ENCODE assay signal across 18 mouse cellular contexts in the genomic region with DNA sequence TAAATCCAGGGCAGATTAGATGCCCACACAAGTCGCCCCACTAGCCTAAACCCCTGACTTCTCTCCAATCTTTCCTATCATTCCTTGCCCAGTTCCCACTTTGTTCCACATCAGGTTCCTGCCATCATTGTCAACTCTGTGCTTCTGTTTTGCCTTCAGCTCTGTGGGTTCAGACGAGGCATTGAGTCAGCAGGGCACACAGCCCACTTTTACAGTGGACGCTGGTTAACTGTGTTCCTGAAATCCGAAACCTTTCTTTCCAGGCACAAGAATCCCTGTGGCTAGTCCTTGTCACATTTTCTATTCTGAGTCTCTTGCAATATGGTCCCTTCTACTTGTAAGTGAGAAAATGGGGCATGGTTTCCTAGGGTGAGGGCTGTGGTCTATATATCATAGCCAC.
DNase-seq lines count a peak whose midpoint lies in the region; TF ChIP-seq lines count a peak whose summit lies in the region.
"Had no signal": no experiment of that assay in that cellular context is flagged by ENCODE, and none has a peak within 500 bp of the region (broad histone marks: within the 10 kb centered on the region; RNA-seq: fewer than 3 reads in every experiment).

No protein-coding gene starts in this region.

- H3K79me2 ChIP-seq in myocyte (ENCODE audit: control insufficient read depth, insufficient read depth), result no peaks in the 10 kb centered on the region

- H3K4me3 ChIP-seq in myocyte, result no peak overlapping the region
- H3K4me3 ChIP-seq: forebrain, embryonic 12.5 days; heart, embryonic 10.5 days; hindbrain, embryonic 12.5 days had no signal

- H3ac ChIP-seq in myocyte (ENCODE audit: control insufficient read depth, insufficient read length), result no peak overlapping the region

- TF ChIP-seq POLR2A in myocyte (IDR thresholded peaks at IDR 0.05; ENCODE audit: insufficient read length, low read depth), result no peak

- DNase-seq in 3T3-L1 (ENCODE audit: low read depth, low spot score), result peak; percentile 86
- peak; percentile 81 for DNase-seq in NIH3T3 (ENCODE audit: low read depth)
- peak; percentile 58 for DNase-seq in fibroblast of lung, adult 2 months (ENCODE audit: low read depth)
- DNase-seq in heart, adult 8-10 months (ENCODE audit: low spot score), result no peak
- DNase-seq in left cerebral cortex, adult 11 months (ENCODE audit: low spot score), result no peak
- DNase-seq in gastrocnemius, postnatal 25 days, result no peak
- DNase-seq: adrenal gland, adult 8-10 months; cerebellum, adult 11-12 months; cerebellum, adult 9-10 months; cerebellum, postnatal 25 days; forebrain, postnatal 0 days; gastrocnemius, postnatal 14 days; heart, postnatal 10 days; heart, postnatal 4 days had no signal

- H3K36me3 ChIP-seq in myocyte (ENCODE audit: control insufficient read depth, insufficient read depth), result no peaks in the 10 kb centered on the region
- H3K36me3 ChIP-seq: forebrain, embryonic 12.5 days; heart, embryonic 10.5 days; hindbrain, embryonic 12.5 days had no signal

- no peaks in the 10 kb centered on the region for H3K27me3 ChIP-seq in myocyte (ENCODE audit: control insufficient read depth, insufficient read depth, insufficient read length)
- H3K27me3 ChIP-seq: forebrain, embryonic 12.5 days; hindbrain, embryonic 12.5 days had no signal

- peak overlapping the region; percentile 26 for H3K4me2 ChIP-seq in myocyte (ENCODE audit: low read depth)
- H3K4me2 ChIP-seq: forebrain, embryonic 12.5 days; hindbrain, embryonic 12.5 days had no signal

TF ChIP-seq in myocyte, 11 proteins besides CTCF, POLR2A, EP300 and RAD21:
- no peak for TF ChIP-seq TCF3 (IDR thresholded peaks at IDR 0.05; ENCODE audit: insufficient read length, low read depth)
- no peak for TF ChIP-seq MYOG (IDR thresholded peaks at IDR 0.05; ENCODE audit: control insufficient read depth in 1 of 3, insufficient read depth in 1 of 3, insufficient read length in 2 of 3, low read depth in 2 of 3)
- no peak for TF ChIP-seq TCF12 (IDR thresholded peaks at IDR 0.05; ENCODE audit: insufficient read depth, poor library complexity, severe bottlenecking)
- no peak for TF ChIP-seq E2F4 (IDR thresholded peaks at IDR 0.05; ENCODE audit: insufficient read depth)
- TF ChIP-seq POLR2AphosphoS2 (IDR thresholded peaks at IDR 0.05; ENCODE audit: insufficient read length, low read depth), result no peak
- TF ChIP-seq MYOD1 (IDR thresholded peaks at IDR 0.05; ENCODE audit: control insufficient read depth in 1 of 3, insufficient read length in 2 of 3, low read depth in 2 of 3), result no peak
- TF ChIP-seq CEBPB (IDR thresholded peaks at IDR 0.05; ENCODE audit: insufficient read depth, poor library complexity, severe bottlenecking), result no peak
- no peak for TF ChIP-seq REST (IDR thresholded peaks at IDR 0.05; ENCODE audit: insufficient read depth, insufficient read length)
- TF ChIP-seq SRF (IDR thresholded peaks at IDR 0.05; ENCODE audit: control insufficient read depth, insufficient read length, low read depth), result no peak
- TF ChIP-seq USF1 (IDR thresholded peaks at IDR 0.05; ENCODE audit: low read depth), result no peak
- TF ChIP-seq MAX (IDR thresholded peaks at IDR 0.05; ENCODE audit: low read depth), result no peak

Comparison
In these comparisons a context has a peak if more than half of its experiments do, and no peak if none do; other contexts are left out.
1. DNase-seq: peak in 3T3-L1 (single experiment), NIH3T3 (single experiment) and fibroblast of lung, adult 2 months (single experiment); none in heart, adult 8-10 months (single experiment), left cerebral cortex, adult 11 months (single experiment) and gastrocnemius, postnatal 25 days (single experiment).